Mouse (Mus musculus) urinary bladder, postnatal 25 days (tissue): ENCODE results near the gene Lrp1.
"Not testable (repeated sequence)": the region's sequence is repeated elsewhere in the genome, so short reads cannot be mapped to it uniquely, and the experiment has no call there.

Experiments used
- DNase-seq: peaks from one replicate; pipeline ENCODE4 v3.0.0; 2022; ENCODE audit warnings: low spot score

The Lrp1 gene

GRCm38 (mm10) chr10:127620406-127621190, at the start of gene Lrp1:
Lrp1 (minus strand) TSS chr10:127621148.
- DNase-seq = no peak

GRCm38 (mm10) chr10:127670185-127670584, 49.2 kb upstream of the Lrp1 start:
- DNase-seq = no peak

GRCm38 (mm10) chr10:127669170-127669569, 48.2 kb upstream of the Lrp1 start:
- no peak for DNase-seq

- peak; percentile 71 for DNase-seq
Measured at GRCm38 (mm10) chr10:127668093-127669050, 47.4 kb upstream of the Lrp1 start, which contains the start of gene Nab2. Nab2 (minus strand) TSS chr10:127668568.

GRCm38 (mm10) chr10:127667269-127668092, 46.5 kb upstream of the Lrp1 start:
- peak; percentile 73 for DNase-seq

- peak; percentile 76 for DNase-seq
Measured at GRCm38 (mm10) chr10:127666501-127667268, 45.7 kb upstream of the Lrp1 start, which contains the start of gene Nemp1. Nemp1 (plus strand) TSS chr10:127666901.

GRCm38 (mm10) chr10:127665366-127666181, 44.6 kb upstream of the Lrp1 start:
- no peak for DNase-seq

- DNase-seq = no peak
Measured at GRCm38 (mm10) chr10:127664891-127665290, 43.9 kb upstream of the Lrp1 start.

GRCm38 (mm10) chr10:127664166-127664565, 43.2 kb upstream of the Lrp1 start:
- DNase-seq = no peak

- DNase-seq = no peak
Measured at GRCm38 (mm10) chr10:127663590-127663989, 42.6 kb upstream of the Lrp1 start.

- no peak for DNase-seq
Measured at GRCm38 (mm10) chr10:127662666-127663253, 41.8 kb upstream of the Lrp1 start.

- DNase-seq = peak; percentile 50
Measured at GRCm38 (mm10) chr10:127661915-127662663, 41.1 kb upstream of the Lrp1 start.

GRCm38 (mm10) chr10:127661291-127661914, 40.5 kb upstream of the Lrp1 start:
- no peak for DNase-seq

GRCm38 (mm10) chr10:127659551-127659950, 38.6 kb upstream of the Lrp1 start:
- no peak for DNase-seq

- no peak for DNase-seq
Measured at GRCm38 (mm10) chr10:127658076-127658475, 37.1 kb upstream of the Lrp1 start.

- DNase-seq = not testable (repeated sequence)
Measured at GRCm38 (mm10) chr10:127657617-127658016, 36.7 kb upstream of the Lrp1 start.

- no peak for DNase-seq
Measured at GRCm38 (mm10) chr10:127654970-127655579, 34.1 kb upstream of the Lrp1 start.
